Mouse (Mus musculus) olfactory bulb, adult 2 months (tissue): ENCODE data around the gene Gart.

ENCODE experiments used
- CTCF ChIP-seq: fragments of 200-500 bp; IDR thresholded peaks from 2 replicates; pipeline ENCODE4 v1.5.1; 2012; ENCODE audit warnings: low read depth, mild to moderate bottlenecking, low read length, moderate library complexity; ENCODE audit not compliant: insufficient read depth
- POLR2A ChIP-seq: fragments of 200-500 bp; IDR thresholded peaks from 2 replicates; pipeline ENCODE4 v1.6.1; 2012; ENCODE audit warnings: mild to moderate bottlenecking, low read depth, low read length, moderate library complexity; ENCODE audit not compliant: insufficient read depth

GRCm38 (mm10) chr16:91620185-91620584 is 26.6 kb downstream of the Gart start:
- TF ChIP-seq POLR2A (no peak), CTCF (no peak)
